Mouse (Mus musculus): ENCODE data around the gene Acp1. TPM values are rescaled to one million over a fixed set of nuclear protein-coding genes. Genes with fewer than 3 reads are reported as not detected.

Gene Acp1
- polyA plus RNA-seq, 1 experiment from 2014 or later = 108 TPM

- ATAC-seq = no peak
- Histone ChIP-seq H3K9me3 (ENCODE audit: control insufficient read depth) (no peaks in the 10 kb centered on the region), H3K4me2 (replicated peaks; ENCODE audit: low read depth) (no peak overlapping the region), H3K9ac (ENCODE audit: low read depth, low read length) (no peak overlapping the region), H3K36me3 (ENCODE audit: control insufficient read depth, insufficient read depth) (no peaks in the 10 kb centered on the region), H3K4me3 (ENCODE audit: low read depth, low read length) (no peak overlapping the region), H3K4me1 (replicated peaks; ENCODE audit: control insufficient read depth, insufficient read depth, low read length) (no peaks in the 10 kb centered on the region), H3K27ac (ENCODE audit: low read depth, low read length) (no peak overlapping the region), H3K27me3 (replicated peaks; ENCODE audit: control insufficient read depth, insufficient read depth, low read length) (no peaks in the 10 kb centered on the region)
- TF ChIP-seq CTCF (IDR thresholded peaks at IDR 0.05; ENCODE audit: low read depth) = no peak
- 81% methylated on average over 6 of the region's 6 CpGs for WGBS
These were observed 59.5 kb downstream of the Acp1 start for GRCm38 (mm10) chr12:30851871-30852270.

GRCm38 (mm10) chr12:30850902-30851301 is 60.5 kb downstream of the Acp1 start:
- H3K27me3 ChIP-seq (replicated peaks; ENCODE audit: control insufficient read depth, insufficient read depth, low read length) = no peaks in the 10 kb centered on the region
- 42% methylated on average over 2 of the region's 2 CpGs for WGBS
- no peak overlapping the region for H3K4me3 ChIP-seq (ENCODE audit: low read depth, low read length)
- no peak for ATAC-seq
- no peaks in the 10 kb centered on the region for H3K36me3 ChIP-seq (ENCODE audit: control insufficient read depth, insufficient read depth)
- H3K27ac ChIP-seq (ENCODE audit: low read depth, low read length) = no peak overlapping the region
- no peak for TF ChIP-seq CTCF (IDR thresholded peaks at IDR 0.05; ENCODE audit: low read depth)
- H3K4me2 ChIP-seq (replicated peaks; ENCODE audit: low read depth) = no peak overlapping the region
- H3K9ac ChIP-seq (ENCODE audit: low read depth, low read length) = no peak overlapping the region
- H3K4me1 ChIP-seq (replicated peaks; ENCODE audit: control insufficient read depth, insufficient read depth, low read length) = no peaks in the 10 kb centered on the region
- no peaks in the 10 kb centered on the region for H3K9me3 ChIP-seq (ENCODE audit: control insufficient read depth)

GRCm38 (mm10) chr12:30848521-30848920 is 62.9 kb downstream of the Acp1 start:
- no peaks in the 10 kb centered on the region for H3K9me3 ChIP-seq (ENCODE audit: control insufficient read depth)
- H3K9ac ChIP-seq (ENCODE audit: low read depth, low read length) = no peak overlapping the region
- H3K36me3 ChIP-seq (ENCODE audit: control insufficient read depth, insufficient read depth) = no peaks in the 10 kb centered on the region
- no peak overlapping the region for H3K4me3 ChIP-seq (ENCODE audit: low read depth, low read length)
- H3K4me2 ChIP-seq (replicated peaks; ENCODE audit: low read depth) = no peak overlapping the region
- no peak overlapping the region for H3K27ac ChIP-seq (ENCODE audit: low read depth, low read length)
- no peaks in the 10 kb centered on the region for H3K27me3 ChIP-seq (replicated peaks; ENCODE audit: control insufficient read depth, insufficient read depth, low read length)
- H3K4me1 ChIP-seq (replicated peaks; ENCODE audit: control insufficient read depth, insufficient read depth, low read length) = no peaks in the 10 kb centered on the region
- 21% methylated on average over 1 of the region's 1 CpGs for WGBS
- no peak for TF ChIP-seq CTCF (IDR thresholded peaks at IDR 0.05; ENCODE audit: low read depth)
- peak; percentile 94 for ATAC-seq

Other genes starting within 250 kb of the Acp1 start
- 0.47 and 1.5 TPM in 2 replicates for gene Alkal2, start 27.3 kb downstream of the Acp1 start, polyA plus RNA-seq (2015; fragmentation: Nextera tagmentation; extraction: Ambion mirVana)
- gene Sh3yl1, start 79 bp upstream of the Acp1 start, polyA plus RNA-seq (2015; fragmentation: Nextera tagmentation; extraction: Ambion mirVana) = 33.3 and 34.2 TPM in 2 replicates
- 7.3 and 7.7 TPM in 2 replicates for gene Fam110c, start 162.3 kb upstream of the Acp1 start, polyA plus RNA-seq (2015; fragmentation: Nextera tagmentation; extraction: Ambion mirVana)